Mouse (Mus musculus) heart, adult 2 months (tissue): Measurements from ENCODE around the gene Flot1. TPM values are rescaled to one million over a fixed set of nuclear protein-coding genes. Genes with fewer than 3 reads are reported as not detected.

Experiments used
- DNase-seq, 2 experiments: peaks; one replicate each; pipeline ENCODE4 v3.0.0; 2021
- H3K27ac ChIP-seq: fragments of 200-600 bp; 2 replicates; pipeline ENCODE4 v1.8.1; 2022
- H3K27me3 ChIP-seq: fragments of 200-500 bp; 2 replicates; pipeline ENCODE4 v1.6.1; 2012; ENCODE audit warnings: mild to moderate bottlenecking, low read length, inconsistent platforms, mixed read lengths; ENCODE audit not compliant: control insufficient read depth, insufficient read depth
- H3K36me3 ChIP-seq: fragments of 200-500 bp; 2 replicates; pipeline ENCODE4 v1.6.1; 2012; ENCODE audit warnings: low read length, inconsistent platforms; ENCODE audit not compliant: control insufficient read depth, insufficient read depth
- H3K4me1 ChIP-seq: fragments of 200-500 bp; 2 replicates; pipeline ENCODE4 v1.6.1; 2011; ENCODE audit warnings: low read length; ENCODE audit not compliant: control insufficient read depth, insufficient read depth
- H3K4me3 ChIP-seq: fragments of 200-600 bp; 2 replicates; pipeline ENCODE4 v1.8.1; 2022
- H3K79me2 ChIP-seq: fragments of 200-500 bp; replicated peaks from 2 replicates; pipeline ENCODE4 v1.6.1; 2012; ENCODE audit warnings: mild to moderate bottlenecking, inconsistent platforms, low read length, moderate library complexity, mixed read lengths; ENCODE audit not compliant: control insufficient read depth, insufficient read depth
- H3K9ac ChIP-seq: fragments of 200-500 bp; 2 replicates; pipeline ENCODE4 v1.6.1; 2012; ENCODE audit warnings: low read depth, mild to moderate bottlenecking, control low read depth, inconsistent platforms, low read length, mixed read lengths
- CTCF ChIP-seq: fragments of 200-600 bp; IDR thresholded peaks from 2 replicates; pipeline ENCODE4 v1.8.1; 2022; ENCODE audit warnings: antibody characterized with exemption, mild to moderate bottlenecking, moderate library complexity
- EP300 ChIP-seq: fragments of 200-500 bp; IDR thresholded peaks from 2 replicates; pipeline ENCODE4 v1.6.1; 2011; ENCODE audit warnings: low read depth, low read length, control low read depth; ENCODE audit not compliant: insufficient read depth
- POLR2A ChIP-seq: fragments of 200-500 bp; IDR thresholded peaks from 2 replicates; pipeline ENCODE4 v1.6.1; 2011; ENCODE audit warnings: mild to moderate bottlenecking, low read depth, low read length, control low read depth; ENCODE audit not compliant: insufficient read depth
- WGBS: fragments of 180-500 bp; shearing (Covaris S2); methylation state at CpG from one replicate; pipeline ENCODE4 v1.1.7; 2018; 5-methylcytosine and 5-hydroxymethylcytosine counted together
- intact Hi-C: fragments of 180-260 bp; cut with DNase I; formaldehyde crosslinking; loops from one replicate; pipeline ENCODE4 v1.15.1; 2025
- polyA plus RNA-seq: library from polyadenylated mRNA; depleted of rRNA; stranded (reverse); fragments of >200 nt; gene quantifications from 2 replicates; pipeline ENCODE4 v1.2.3, GENCODE M21; 2012
- total RNA-seq, 2 experiments: library from RNA; stranded (reverse); gene quantifications; 2 replicates each; pipeline ENCODE4 v1.2.3; 2021

Gene Flot1
- total and polyA plus RNA-seq, 3 experiments, result 133 to 148 (median 138) TPM

DNA sequence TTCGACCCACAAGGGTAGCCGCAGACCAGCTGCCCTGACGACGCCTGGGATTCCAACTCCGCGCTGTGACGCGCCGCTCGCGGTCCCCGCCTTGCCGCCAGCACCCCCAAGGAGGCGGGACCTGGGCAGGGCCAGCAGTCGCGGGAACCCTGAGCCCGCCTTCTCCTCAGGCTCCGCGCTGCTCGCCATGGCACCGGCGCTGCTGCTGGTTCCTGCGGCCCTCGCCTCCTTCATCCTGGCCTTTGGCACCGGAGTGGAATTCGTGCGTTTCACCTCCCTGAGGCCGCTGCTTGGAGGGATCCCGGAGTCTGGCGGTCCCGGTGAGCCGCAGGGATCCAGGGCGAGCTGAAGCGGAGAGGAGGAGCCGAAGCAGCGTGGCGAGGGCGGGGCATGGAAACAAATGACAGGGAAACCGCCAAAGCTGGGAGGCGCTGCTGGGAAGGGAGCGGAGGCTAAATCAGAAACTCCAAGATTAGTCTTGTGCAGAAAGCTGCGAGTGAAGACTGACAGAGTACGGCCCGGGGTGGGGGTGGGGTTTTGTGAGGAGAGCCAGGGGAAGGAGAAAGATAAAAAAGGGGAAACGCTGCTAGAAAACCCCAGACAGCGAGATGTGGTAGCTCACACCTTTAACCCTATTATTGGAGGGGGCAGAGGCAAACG lies 38.3 kb downstream of the Flot1 start, which contains the start of gene Nrm:
Nrm (plus strand) TSS at position 121 of the 660 bp plus-strand sequence.
- H3K27ac ChIP-seq, result peak within 1 kb of the TSS; percentile 88
- no peaks in the 10 kb centered on the region for H3K36me3 ChIP-seq
- H3K4me3 ChIP-seq, result peak within 1 kb of the TSS; percentile 99
- TF ChIP-seq CTCF (peak; percentile 64), EP300 (peak; percentile 14; the same call in 1 of the 2 replicates), POLR2A (peak; percentile 66)
- intact Hi-C loops, result loop anchor here (1.0 kb wide), 1 partner anchor 11 kb away; no protein-coding TSS in a partner anchor
- peak within 1 kb of the TSS; percentile 83 for H3K9ac ChIP-seq
- H3K4me1 ChIP-seq, result peaks cover 7% of the 10 kb centered on the region
- peak; percentile 95 to 96 for DNase-seq
- H3K27me3 ChIP-seq, result no peaks in the 10 kb centered on the region
- under 1% methylated on average over 47 of the region's 47 CpGs for WGBS
- H3K79me2 ChIP-seq, result no peaks in the 10 kb centered on the region

DNA sequence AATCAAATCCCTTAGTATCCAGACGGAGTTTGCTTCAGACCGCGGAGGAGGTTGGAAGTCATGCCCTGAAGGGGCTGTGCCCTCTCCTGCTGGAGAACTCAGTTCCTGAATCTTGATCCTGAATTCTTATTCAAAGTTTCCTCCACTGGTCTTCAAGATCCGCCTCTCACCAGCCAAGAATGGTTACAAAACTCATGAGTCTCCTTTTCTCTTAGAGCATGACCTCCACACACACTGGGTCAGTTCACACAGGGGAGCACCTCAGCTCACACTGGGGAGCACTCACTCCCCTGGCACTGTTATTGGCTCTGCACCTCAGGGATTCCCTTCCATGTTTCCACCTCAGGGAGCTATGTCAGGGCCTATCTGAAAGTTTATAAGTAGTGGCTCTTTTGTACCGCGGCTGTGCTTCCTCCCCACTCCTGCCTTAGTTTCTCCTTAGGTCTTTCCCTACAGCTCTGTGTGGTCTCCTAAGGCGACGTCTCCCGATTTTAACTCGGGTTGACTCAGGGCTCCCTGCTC lies 41.9 kb downstream of the Flot1 start:
- intact Hi-C loops, result no loop called here
- Histone ChIP-seq H3K9ac (peak overlapping the region; percentile 98; the same call in 1 of the 2 replicates), H3K4me3 (peak overlapping the region; percentile 61), H3K79me2 (no peaks in the 10 kb centered on the region), H3K27ac (peak overlapping the region; percentile 98), H3K36me3 (no peaks in the 10 kb centered on the region), H3K27me3 (no peaks in the 10 kb centered on the region), H3K4me1 (peaks cover 7% of the 10 kb centered on the region)
- no peak for TF ChIP-seq CTCF
- TF ChIP-seq EP300, result no peak
- TF ChIP-seq POLR2A, result no peak
- DNase-seq, result peak; percentile 29 to 33
- 26% methylated on average over 10 of the region's 10 CpGs for WGBS

DNA sequence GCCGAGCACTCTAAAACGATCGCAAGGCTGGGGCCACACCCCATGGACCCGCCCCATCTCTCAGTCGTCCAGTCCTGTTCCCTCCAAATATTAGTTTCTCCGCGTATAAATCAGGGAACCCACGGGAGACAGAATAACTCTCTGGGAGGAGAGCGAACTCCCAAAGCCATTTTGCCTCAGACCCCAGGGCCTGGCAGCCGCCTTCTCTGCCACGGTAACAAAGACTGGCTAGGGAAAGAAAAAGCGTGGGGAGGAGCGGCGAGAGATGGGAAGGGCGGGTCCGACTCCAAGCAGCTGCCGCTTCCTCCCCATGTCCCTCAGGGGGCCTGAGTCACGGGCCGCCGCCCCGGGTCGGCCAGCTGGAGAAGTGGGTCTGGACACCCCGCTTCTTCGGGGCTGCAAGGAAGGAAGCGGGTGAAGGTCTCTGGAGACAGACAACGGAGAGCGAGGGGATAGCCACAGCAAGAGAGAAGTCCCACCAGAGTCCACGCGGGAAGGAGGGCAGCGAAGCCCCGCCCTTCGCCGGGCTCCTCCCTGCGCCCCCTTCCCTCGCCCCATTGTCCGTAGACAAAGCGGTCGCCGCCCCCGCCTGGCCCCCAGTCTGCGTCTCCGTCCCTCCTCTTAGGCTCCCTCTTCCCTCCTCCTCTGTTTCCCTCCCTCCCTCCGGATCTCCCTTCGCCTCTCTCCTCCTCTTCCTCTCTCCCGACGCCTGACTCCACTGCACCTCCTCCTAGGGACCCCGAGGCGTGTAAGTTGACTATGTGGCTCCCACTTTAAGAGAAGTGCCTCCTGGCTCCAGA lies 42.7 kb downstream of the Flot1 start, which contains the start of gene Ppp1r18:
Ppp1r18 (plus strand) TSS at position 113 of the 800 bp plus-strand sequence.
- no peaks in the 10 kb centered on the region for H3K36me3 ChIP-seq
- H3K9ac ChIP-seq, result peak within 1 kb of the TSS; percentile 98
- H3K4me3 ChIP-seq, result peak within 1 kb of the TSS; percentile 61
- whole genome bisulfite sequencing, result under 1% methylated on average over 48 of the region's 48 CpGs
- peaks cover 7% of the 10 kb centered on the region for H3K4me1 ChIP-seq
- H3K79me2 ChIP-seq, result no peaks in the 10 kb centered on the region
- no peak for TF ChIP-seq CTCF
- TF ChIP-seq EP300, result peak; percentile 71
- peak; percentile 95 for TF ChIP-seq POLR2A
- intact Hi-C loops, result loop anchor here (2.0 kb wide), 1 partner anchor 51 kb away; the partner anchor contains the start of genes Mrps18b and Ppp1r10
- peak within 1 kb of the TSS; percentile 98 for H3K27ac ChIP-seq
- peak; percentile 87 to 90 for DNase-seq
- H3K27me3 ChIP-seq, result no peaks in the 10 kb centered on the region

DNA sequence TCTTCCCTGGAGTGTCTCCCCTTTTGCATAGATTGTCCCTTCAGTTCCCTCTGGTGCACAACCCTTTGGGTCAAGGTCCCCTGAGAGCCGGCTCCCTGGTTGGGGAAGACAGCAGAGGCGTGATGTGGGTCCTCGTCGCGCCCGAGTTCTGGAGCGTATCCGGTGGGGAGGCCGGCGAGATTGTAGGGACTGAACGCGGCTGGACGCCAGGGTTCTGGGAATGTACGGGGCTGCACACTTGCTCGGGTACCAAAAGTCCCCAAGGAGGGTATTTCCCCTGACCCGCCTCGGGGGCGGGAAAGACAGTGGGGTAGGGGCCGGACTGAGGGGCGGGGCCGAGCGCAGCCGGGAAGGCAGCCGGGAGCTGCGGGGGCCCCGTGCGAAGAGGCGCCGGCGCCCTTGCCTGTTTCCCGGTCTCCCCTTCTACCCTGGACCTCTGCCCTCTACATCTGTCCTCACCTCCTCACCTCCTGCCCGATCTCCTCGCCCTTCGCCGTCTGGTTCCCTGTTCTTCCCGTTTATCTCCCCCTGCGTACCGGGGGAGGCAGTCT lies 43.3 kb downstream of the Flot1 start:
- H3K36me3 ChIP-seq, result no peaks in the 10 kb centered on the region
- DNase-seq, result peak; percentile 87 to 89
- H3K27ac ChIP-seq, result peak overlapping the region; percentile 98
- TF ChIP-seq CTCF (no peak), EP300 (no peak; the same call in 1 of the 2 replicates), POLR2A (peak; percentile 72)
- H3K27me3 ChIP-seq, result no peaks in the 10 kb centered on the region
- WGBS, result 1% methylated on average over 37 of the region's 38 CpGs
- H3K4me1 ChIP-seq, result peaks cover 7% of the 10 kb centered on the region
- intact Hi-C loops, result loop anchor here (2.0 kb wide), 1 partner anchor 50 kb away; the partner anchor contains the start of genes Mrps18b and Ppp1r10
- H3K9ac ChIP-seq, result peak overlapping the region; percentile 98
- no peaks in the 10 kb centered on the region for H3K79me2 ChIP-seq
- peak overlapping the region; percentile 61 for H3K4me3 ChIP-seq

DNA sequence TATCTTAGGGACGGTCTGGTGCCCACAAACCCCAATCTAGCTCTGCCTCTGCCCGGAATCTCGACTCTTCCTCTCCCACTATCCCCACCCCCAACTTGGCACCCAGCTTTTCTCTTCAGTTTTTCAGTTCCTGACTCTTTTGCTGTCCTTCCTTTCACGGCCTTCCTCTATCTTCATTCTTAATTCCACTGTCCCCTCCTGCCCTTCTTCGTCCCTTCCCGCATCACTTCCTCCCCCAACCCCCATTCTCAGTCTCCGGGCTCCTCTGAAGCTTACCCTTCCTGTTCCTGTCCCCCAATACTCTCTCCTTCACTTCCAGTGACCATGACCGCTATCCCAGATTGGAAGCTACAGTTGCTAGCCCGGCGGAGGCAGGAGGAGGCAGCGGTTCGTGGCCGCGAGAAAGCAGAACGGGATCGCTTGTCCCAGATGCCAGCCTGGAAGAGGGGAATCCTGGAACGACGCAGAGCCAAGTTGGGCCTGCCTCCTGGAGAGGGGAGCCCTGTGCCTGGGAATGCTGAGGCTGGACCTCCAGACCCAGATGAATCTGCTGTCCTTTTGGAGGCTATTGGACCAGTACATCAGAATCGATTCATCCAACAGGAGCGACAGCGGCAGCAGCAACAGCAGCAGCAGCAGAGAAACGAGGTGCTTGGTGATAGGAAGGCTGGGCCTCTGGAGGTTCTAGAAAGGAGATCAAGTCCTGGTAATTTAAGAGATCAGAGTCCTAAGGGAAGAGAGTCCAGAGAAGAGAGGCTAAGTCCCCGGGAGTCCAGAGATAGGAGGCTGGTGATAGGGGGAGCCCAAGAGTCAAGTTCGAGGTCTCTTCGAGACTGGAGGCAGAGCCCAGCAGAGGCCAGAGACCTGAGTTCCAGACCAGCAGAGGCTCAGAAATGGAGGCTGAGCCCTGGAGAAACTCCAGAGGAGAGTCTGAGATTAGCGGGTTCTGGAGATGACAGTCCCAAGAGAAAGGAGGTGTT lies 44.2 kb downstream of the Flot1 start:
- H3K27ac ChIP-seq, result peak overlapping the region; percentile 98
- TF ChIP-seq EP300, result no peak
- no peak for TF ChIP-seq POLR2A
- TF ChIP-seq CTCF, result peak; percentile 67
- H3K36me3 ChIP-seq, result no peaks in the 10 kb centered on the region
- intact Hi-C loops, result loop anchor here (2.0 kb wide), 1 partner anchor 50 kb away; the partner anchor contains the start of genes Mrps18b and Ppp1r10
- 15% methylated on average over 26 of the region's 26 CpGs for WGBS
- DNase-seq, result peak; percentile 69 to 76
- H3K4me3 ChIP-seq, result peak overlapping the region; percentile 61
- H3K9ac ChIP-seq, result peak overlapping the region; percentile 98
- no peaks in the 10 kb centered on the region for H3K27me3 ChIP-seq
- H3K79me2 ChIP-seq, result no peaks in the 10 kb centered on the region
- peaks cover 9% of the 10 kb centered on the region for H3K4me1 ChIP-seq
